Mouse (Mus musculus) heart, postnatal 4 days (tissue): ENCODE data around the gene Prdm11. TPM values are rescaled to one million over a fixed set of nuclear protein-coding genes. Genes with fewer than 3 reads are reported as not detected.

Experiments used
- DNase-seq: peaks from one replicate; pipeline ENCODE4 v3.0.0; 2021
- total RNA-seq, 2 experiments: library from RNA; stranded (reverse); gene quantifications; 2 replicates each; pipeline ENCODE4 v1.2.3; 2021

The Prdm11 gene
- total RNA-seq, 2 experiments from 2014 or later: 24.7 to 25.5 TPM

DNA sequence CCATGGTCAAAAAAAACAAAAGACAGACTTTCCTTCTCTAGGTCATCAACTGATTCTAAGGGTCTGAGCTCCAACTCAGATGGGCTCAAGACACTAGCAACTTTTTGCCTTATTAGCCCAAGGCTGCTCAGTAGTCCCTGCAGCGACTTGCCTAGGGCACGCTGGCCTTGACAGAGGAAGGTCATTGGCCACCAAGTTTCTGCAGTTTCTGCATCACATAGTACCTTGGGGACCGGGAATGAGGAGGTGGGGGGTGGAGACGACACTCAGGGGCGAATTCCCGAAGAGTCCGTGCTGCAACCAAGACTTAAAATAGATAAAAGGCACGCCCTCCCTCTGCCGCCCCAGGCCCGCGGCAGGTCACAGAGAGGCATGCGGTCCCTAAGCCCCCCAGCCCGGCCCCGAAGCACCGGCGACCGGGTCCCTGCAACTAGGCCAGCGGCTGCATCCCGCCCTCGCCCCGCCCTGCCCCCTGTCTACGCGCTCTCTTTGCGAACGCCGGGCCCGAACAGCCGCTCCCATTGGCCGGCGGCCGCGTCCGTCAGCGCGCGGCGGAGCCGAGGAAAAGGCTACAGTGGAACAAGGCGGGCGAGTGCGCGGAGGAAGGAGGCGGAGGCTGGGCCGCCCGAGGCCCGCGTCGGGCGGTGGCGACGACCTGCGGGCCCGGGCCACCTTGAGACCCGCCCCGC is 694 bp downstream of the Prdm11 start:
- peak; percentile 97 for DNase-seq

DNA sequence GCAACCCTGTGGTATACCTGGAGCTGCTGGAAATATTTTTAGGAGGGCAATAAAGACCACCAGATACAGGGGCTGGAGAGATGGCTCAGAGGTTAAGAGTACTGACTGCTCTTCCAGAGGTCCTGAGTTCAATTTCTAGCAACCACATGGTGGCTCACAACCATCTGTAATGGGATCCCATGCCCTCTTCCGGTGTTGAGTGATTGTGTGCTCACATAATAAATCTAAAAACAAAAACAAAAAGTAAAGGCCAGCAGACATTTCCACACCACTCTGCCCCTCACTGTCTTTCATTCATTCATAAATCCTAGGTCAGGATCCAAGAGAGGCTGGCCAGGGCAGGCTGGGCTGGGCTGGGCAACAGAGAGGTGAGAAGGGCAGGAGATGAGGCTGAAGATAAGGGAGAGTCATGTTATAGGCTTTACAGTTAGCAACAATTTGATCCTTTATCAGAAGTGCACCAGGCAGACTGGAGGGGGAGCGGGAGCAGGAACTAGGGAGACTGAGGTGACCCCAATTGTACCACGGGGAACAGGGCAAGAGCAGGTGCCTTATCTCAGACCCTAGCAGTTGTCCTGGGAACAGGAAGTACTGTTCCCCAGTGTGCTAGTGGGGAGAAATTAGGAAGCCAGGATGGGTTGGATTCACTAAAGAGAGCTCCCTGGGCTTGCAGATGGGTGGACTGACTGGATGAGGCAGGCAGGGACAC is 2.4 kb downstream of the Prdm11 start:
- no peak for DNase-seq

DNA sequence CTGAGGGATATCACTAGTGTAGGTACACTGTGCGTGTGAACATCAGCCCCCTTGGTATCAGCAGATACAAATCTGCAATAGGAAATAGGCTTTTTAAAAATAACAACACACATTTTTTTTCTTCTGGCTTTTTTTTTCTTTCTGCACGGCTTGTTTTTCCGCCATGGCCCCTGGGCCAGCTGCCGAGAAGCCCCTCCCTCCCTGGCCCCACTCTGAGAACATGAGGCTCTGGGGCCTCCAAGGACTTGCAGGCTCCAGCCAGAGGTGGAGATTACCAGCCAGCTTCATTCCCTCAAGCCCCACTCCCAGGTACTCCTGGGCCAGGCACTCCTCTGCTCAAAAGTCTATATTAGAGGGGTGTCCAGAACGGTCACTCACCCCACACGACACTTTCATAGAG is 4.5 kb downstream of the Prdm11 start:
- DNase-seq: no peak

DNA sequence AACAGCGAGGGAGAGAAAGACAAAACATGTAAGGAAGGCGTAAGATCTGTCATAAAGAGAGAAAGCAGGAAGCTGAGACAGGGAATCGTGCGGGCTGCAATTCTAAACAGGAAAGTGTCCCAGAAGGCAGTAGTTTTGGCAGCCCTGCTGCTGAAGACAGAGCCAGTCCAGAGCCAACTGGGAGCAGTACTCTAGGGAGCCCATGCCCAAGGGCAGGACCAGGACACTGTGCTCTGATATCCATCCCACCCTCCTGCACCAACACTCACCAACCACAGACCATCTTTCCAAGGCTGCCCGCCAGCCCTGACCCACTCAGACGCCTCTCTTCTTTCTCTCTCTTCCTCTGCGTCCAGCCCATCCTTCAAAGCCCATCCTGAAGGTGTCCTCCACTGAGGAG is 5.1 kb downstream of the Prdm11 start:
- peak; percentile 47 for DNase-seq

DNA sequence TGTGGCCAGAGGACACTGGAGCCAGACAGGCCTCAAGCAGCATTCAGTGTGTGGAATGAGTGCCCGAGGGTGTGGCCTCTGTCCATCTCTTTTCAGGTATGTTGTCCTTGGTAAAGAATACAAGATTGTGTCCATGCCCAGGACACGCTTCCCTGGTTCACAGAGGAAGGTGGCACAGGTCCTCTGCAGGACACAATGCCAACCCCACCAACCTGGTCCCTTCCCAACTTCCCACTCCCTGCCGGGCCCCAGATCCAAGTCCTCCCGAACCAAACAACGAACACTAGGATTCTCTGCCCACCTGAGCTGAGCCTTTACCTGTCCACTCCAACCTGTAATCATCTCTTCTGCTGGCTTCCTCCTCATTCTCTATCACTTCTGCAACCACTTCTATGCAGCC is 6.3 kb downstream of the Prdm11 start:
- no peak for DNase-seq

DNA sequence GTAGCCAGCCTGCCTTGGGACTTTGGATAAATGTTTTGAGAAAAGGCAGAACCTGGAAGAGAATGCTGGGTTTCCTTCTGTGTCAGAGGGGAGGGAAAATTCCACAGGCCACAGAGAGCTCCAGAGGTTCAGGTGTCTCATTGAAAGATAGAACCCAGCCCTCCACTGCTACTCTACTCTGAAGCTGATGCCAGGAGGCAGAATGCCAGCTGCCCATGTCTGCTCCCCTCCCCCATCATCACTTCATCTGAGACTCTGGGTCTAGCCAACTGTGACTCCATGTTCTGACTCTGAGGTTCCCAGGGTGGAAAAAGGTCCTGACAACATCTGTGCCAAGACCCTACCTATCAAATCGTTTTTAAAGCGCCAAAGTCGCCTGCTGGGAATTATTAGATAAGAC is 6.9 kb downstream of the Prdm11 start:
- peak; percentile 81 for DNase-seq

DNA sequence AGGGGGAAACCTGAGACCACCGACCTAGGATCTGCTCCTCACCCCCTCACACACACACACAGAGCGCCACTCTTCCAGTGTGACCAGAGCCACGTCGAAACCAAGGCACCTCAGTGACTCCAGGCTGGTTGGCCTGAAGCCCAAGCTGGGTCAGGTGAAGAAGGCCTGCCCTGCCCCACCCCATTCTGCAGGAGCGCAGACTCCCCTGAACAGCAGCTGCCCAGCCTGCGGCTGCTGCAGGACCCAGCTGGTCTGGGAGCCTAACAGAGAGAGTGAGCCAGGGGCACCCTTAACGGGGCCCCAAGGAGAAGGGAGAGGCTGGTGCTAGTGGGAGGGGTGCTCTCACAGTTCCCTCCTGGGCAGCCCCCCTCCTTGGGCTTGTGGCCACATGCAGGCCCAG is 10.3 kb downstream of the Prdm11 start:
- DNase-seq: peak; percentile 59

DNA sequence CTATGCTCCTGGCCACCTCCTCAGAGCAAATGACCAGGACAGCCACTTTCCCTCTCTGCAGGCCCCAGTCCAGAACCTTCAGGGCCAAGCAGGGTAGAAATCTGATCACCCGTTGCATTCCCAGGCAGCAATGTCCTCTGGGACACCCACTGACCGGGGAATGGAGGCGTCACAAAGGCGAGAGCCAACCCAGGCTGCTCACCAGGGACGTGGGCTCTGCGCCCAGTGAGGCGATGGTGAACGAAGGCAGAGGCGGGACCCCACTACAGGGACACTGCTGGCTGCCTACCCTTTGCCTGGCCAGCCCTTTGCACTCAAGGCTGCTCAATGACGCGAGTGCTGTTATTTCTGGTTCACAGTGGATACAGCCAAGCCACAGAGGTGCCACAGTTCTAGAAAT is 13.3 kb downstream of the Prdm11 start:
- peak; percentile 86 for DNase-seq

DNA sequence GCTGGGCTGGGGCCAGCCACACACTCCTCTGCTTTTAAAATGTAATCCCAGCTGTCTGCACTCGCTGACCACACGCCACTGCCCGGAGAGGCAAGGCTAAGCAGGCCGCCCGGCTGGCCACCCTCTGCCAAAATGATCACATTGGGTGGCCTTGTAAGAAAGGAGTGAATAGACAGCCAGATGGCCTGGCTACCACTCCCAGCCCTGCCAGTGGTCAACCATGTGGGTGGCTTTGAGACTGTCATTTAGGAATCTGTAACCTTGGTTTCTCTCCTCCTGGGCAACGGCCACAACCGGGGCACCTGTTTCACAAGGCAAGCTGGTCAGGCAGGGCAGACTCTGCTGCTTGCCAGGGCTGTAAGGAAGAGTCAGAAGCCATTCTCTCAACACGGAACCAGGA is 13.9 kb downstream of the Prdm11 start:
- peak; percentile 59 for DNase-seq

DNA sequence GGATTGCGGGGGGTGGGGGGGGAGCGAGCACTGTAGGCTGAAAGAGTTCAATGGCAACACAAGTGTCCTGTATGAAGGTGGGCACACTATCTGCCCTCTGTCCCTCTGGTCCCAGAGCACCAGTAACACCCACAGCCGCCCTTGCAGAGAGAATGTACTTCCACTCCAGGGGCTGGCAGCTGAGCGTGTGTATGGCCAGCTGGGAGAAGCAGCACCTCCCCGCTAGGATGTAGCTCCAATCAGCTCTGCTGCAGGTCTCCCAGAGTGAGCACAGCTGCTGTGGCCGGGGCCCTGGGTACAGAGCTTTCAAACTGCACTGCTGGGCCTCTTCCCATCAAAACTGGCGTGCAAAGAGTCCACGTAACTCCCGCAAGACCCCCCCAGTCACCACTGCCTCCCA is 14.9 kb downstream of the Prdm11 start:
- DNase-seq: peak; percentile 66

DNA sequence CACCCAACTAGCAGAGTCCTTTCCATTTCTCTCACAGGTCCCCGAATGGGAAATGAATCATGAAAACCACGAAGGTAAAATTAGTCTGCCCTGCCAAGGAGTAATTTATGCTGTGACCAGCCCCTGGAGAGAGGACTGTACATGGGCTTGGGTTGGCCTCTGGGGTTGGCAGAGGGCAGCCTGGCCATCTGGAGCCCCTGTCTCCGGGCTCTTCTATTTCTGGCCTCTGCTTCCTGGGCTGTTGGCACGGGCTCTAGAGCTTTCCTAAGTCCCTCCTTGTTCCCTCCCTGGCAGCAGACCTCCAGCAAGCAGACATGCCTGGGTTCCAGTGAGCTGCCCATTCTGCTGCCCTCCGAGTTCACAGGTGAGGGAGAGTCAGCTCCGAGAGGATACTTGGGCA is 15.9 kb downstream of the Prdm11 start:
- DNase-seq: peak; percentile 72

DNA sequence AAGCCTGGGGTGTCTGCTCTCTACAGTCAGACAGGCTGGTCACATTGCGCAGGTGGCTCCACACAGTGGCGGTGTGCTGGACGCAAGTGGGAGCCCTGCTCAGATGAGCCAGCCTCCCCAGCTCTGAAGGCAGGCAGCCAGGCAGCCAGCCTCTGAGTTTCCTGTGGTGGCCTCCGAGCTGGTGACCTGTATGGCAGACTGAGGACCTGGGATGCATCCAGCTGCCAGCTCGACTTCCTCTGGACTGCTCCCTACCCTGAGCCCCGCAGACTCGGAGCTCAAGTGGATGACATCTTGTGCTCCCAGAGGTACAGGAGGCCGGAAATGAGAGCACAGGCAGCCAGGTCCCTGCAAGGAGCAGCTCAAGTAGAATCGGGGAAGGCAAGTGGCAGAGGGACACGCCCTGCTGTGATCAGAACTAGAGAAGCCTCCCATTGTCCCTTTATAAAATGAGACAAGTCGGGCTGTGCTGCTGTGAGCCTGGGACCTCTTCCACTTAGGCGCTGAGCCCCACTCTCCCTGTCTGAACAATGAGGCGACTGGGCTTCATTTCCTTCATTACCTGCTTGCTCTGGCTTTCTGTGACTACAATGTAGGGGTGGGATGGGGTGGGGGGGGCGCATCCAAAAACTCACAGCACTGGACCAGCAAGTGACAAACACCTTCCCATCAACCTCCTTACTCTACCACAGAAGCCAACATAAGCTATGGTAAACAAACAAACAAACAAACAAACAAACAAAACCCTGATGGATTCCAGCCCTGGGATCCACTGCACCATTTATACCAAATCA is 16.5 kb downstream of the Prdm11 start:
- DNase-seq: peak; percentile 70

DNA sequence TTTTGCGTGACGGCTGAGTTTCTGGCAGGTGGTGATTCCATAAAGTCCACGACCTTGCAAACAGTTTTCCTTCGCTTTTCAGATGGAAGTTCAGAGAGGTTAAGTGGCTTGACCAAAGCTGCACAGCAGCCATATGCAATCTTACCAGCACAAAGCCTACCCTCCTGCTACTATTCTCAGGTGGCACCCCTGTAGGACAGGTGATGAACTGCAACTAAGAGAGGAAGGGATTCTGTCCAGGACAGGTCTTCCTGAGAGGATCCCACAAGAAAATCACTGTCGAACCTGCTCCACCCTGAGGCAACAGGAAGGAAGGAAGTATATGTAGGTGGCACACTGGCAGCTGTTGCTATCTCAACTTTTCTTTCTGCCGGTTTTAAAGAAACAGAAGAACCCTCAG is 17.1 kb downstream of the Prdm11 start:
- DNase-seq: no peak

DNA sequence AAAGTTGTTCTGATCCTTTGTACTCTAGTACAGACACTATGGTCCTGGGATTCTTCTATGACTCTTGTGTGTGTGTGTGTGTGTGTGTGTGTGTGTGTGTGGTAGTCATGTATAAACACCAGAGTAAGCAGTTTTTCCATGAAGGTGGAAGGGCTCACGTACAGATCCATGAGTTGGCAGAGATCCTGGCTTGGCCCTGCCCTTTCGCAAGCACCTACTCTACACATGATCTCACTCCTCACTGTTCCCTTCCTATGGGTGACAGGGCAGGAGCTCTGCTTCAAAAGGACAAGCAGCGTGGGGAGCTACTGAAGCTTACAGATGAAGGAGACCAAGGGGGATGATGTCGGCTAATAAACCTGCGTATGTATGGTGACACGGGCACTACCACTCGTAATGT is 18.3 kb downstream of the Prdm11 start:
- no peak for DNase-seq

DNA sequence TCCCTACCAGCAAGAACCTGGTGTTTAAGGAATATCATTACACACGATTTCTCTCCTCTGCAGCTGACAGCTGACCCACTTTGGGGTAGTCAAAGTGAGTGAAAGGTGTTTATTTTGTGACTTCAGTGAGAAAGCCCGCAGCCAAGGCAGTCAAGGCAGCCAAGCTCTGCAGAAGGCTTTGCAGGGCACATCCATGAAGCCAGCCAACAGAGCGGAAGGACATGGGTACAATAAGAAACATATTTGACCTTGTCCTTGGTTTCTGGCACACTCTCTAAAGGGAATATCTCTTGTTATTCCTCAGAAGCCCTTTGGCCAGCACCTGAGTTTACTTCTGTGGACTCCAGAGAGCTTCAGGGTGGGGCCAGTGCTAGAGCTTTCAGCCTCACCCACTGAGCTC is 21.5 kb downstream of the Prdm11 start:
- DNase-seq: no peak

DNA sequence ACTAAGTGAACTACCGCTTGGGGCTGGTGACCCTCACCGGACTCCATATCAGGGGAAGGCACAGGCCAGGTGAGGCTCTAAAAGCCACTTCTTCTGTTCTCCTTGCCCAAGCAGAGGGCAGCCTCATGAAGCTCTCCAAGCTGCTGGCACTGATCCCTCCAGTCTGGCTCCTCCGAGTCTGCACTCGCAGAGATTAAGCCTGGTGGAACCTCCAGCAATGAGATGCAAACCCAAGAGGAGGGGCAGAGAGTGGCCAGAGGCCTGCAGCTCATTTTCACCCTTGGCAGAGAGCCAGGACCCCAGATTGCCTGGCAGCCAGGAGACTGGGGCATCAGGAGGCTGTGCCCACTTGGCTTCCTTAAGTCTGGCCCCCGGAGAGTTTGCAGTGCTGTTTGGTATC is 27.1 kb downstream of the Prdm11 start:
- peak; percentile 75 for DNase-seq

DNA sequence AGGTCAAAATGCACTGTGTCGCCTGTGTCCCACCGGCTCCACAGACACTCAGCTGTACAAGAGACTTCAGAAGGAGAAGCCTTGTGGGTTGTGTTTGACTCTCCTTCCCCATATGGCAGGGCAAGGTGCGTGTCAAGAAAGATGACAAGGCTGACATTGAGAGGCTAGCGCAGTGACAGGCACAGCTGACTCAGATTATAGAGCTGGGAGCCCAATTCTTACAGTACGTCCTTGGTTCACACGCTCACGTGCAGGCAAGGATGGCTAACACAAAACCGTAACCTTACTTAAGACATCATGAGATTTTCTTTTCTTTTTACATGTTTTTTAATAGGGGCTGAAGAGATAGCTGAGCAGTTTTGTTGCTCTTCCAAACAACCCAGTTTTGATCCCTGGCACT is 28.8 kb downstream of the Prdm11 start:
- no peak for DNase-seq

DNA sequence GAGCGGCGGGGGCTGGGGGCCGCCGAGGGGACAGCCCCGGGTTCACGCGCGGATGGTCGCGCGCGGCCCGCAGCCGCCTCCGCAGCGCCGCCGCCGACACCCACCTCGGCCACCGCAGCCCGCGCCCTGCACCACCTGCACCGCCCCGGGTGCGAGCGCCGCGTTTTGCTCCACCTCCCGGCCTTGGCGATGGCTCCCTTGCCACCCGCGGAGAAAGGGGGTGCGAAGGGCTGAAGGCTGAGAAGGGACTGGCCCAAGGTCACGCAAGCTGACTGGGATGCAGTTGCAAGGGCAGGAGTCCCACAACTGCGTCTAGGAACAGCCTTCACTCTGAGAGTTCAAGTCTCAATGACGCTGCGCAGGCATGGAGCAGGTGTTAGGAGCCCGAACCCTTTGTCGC is 30.9 kb downstream of the Prdm11 start:
- DNase-seq: no peak

DNA sequence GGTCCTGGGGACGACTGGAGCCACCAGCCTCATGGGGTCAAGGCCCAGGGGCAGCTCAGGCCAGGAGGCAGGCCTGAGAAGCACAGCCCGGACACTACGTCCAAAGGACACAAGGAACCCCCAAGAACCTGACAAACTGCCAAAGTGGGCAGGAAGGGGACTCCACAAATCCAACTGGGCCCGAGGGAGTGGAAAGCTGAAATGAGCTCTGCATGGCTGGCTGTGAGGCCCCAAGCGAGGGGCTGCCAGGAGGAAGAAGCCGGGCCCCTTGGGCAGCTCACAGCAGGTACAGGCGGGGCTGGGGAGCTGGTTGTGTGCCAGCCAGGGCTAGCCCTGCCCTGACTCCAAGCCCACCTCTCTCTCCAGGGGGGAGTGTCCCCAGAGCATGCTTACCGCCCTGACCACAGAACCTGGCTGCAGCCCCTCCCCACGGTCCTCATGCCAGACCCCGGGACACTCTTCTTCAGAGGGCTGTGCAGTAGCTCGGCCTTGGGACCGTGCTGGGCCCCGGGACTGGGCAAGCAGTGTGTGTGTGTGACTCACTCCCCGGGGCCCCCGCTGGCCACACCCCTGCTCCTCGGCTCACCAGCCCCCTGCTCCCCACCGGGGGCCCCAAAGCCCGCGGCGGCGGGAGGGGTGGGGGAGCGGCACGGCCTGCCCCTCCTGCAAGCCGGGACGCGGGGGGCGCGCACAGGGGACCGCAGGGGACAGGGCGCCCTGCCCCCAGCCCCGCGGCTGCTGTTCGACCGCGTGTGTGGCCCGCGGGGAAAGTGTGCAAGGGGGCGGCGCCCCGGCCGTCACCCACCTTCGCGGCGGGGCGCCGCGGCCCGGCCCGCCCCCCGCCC is 31.7 kb downstream of the Prdm11 start:
- DNase-seq: peak; percentile 55

DNA sequence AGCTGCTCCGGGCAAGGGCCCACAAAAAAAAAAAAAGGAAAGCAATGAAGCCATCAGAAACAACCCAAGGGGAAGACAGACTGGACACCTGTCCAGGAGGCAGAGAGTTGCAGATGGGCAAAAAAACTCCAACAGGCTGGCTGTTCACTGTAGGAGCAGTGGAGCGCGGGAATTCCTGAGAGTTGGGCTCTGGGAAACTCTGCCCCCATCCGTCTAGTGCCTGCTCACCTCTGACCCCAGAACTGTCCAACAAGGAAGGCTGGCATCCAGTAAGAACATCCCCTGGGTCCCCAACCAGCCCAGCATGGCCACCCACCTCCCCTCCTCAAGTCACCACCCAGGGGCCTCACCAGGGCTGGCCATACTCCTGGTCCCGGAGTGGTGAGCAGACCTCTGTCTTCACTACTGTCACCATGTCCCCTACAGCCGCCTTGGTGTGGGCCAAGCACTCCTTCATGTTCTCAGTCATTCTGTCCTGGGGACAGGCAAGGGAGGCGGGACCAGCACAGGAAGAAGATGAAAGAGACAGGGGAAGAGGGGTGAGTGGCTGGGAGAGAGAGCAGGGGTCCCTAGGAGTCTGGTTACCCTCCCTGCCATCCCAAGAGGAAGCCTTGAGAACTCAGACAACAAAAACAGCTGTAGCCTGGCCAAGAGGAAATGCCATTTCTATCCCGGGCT is 32.4 kb downstream of the Prdm11 start:
- DNase-seq: no peak

DNA sequence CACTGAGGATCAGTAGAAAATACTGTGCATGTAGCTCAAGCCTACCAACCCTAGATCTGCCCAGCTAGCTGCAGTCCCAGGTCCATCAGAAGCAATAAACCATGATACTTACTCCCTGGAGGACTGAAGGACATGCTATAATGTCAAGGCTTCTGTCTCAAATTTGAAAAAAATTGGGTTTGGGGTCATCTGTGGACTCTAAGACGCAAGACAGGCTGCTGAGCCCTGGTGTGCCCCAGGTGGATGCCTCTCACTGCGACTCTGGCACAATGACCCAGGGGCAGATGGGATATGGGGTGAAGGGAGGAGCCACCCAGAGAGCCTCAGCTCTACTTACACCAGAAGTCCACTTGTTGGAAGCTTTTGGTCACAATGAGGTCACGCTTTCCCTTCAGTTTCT is 33.0 kb downstream of the Prdm11 start:
- DNase-seq: no peak

DNA sequence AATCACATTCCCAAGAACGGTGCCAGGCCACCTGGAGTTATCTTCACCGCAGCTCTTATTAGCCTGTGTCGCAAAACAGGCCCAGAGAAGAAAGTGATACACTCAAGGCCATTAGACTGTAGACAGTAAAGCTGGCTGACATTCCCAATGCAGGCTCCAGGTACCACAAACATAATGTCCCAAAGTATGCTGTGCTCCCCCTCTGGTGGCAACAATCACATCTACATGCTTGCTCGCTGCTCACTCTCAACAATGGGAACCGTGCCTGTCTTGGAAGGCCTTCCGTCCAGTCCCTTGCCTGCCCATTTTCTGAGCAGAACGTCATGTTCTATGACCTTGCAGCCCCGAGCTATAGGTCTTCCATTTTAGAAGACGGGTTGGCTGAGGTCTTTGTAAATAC is 34.0 kb downstream of the Prdm11 start:
- no peak for DNase-seq
